11 mouse cellular contexts compared by ENCODE assay signal in the genomic region with DNA sequence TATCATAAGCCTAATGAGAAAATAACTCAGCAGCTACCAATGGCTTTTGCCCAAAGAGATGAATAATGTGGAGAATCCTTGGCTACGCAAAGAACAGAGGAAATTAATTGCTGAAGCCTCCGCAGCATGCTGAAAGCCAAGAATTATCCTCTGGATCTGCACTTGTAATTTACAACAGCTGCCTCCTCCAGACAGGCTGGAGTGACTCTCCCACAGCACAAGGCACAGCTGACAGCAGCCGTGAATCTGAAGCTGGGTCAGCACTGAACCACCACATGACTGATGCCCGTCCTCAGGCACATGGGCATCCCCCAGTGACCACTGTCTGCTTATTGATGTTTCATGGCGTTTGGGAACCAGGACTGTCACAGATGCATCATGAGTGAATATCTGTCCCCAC.
A peak's percentile ranks its signal among the peaks of the same experiment; 100 is the strongest.
DNase-seq lines count a peak whose midpoint lies in the region; ATAC-seq and TF ChIP-seq lines count a peak whose summit lies in the region.
"Had no signal": no experiment of that assay in that cellular context is flagged by ENCODE, and none has a peak within 500 bp of the region (broad histone marks: within the 10 kb centered on the region; RNA-seq: fewer than 3 reads in every experiment).

No protein-coding gene starts in this region.

- H3K27me3 ChIP-seq in hindbrain, postnatal 0 days (ENCODE audit: insufficient read depth, low read length) = no peaks in the 10 kb centered on the region
- H3K27me3 ChIP-seq: liver, embryonic 13.5 days had no signal

- WGBS in hindbrain, postnatal 0 days = 40% methylated on average over 5 of the region's 5 CpGs

- no peak overlapping the region for H3K9ac ChIP-seq in hindbrain, postnatal 0 days (replicated peaks; ENCODE audit: low read length)
- H3K9ac ChIP-seq: liver, embryonic 13.5 days had no signal

- no peak for TF ChIP-seq CTCF in hindbrain, postnatal 0 days (IDR thresholded peaks at IDR 0.05; ENCODE audit: low read depth)

- H3K36me3 ChIP-seq in hindbrain, postnatal 0 days (ENCODE audit: insufficient read depth, low read length) = no peaks in the 10 kb centered on the region
- H3K36me3 ChIP-seq: G1E; liver, embryonic 13.5 days had no signal

- no peak overlapping the region for H3K4me2 ChIP-seq in hindbrain, postnatal 0 days (ENCODE audit: low read depth, low read length)
- H3K4me2 ChIP-seq: liver, embryonic 13.5 days had no signal

- no peak overlapping the region for H3K4me3 ChIP-seq in hindbrain, postnatal 0 days (ENCODE audit: low read length)
- H3K4me3 ChIP-seq: liver, embryonic 13.5 days had no signal

- no peaks in the 10 kb centered on the region for H3K4me1 ChIP-seq in hindbrain, postnatal 0 days (ENCODE audit: insufficient read depth, low read length)
- H3K4me1 ChIP-seq: liver, embryonic 13.5 days had no signal

- no peak overlapping the region for H3K27ac ChIP-seq in hindbrain, postnatal 0 days
- H3K27ac ChIP-seq: liver, embryonic 13.5 days had no signal

- H3K9me3 ChIP-seq in hindbrain, postnatal 0 days (ENCODE audit: low read length) = no peaks in the 10 kb centered on the region
- H3K9me3 ChIP-seq: G1E; liver, embryonic 13.5 days had no signal

- peak; percentile 61 for ATAC-seq in hindbrain, postnatal 0 days

- peak; percentile 41 for DNase-seq in kidney, postnatal 10 days
- no peak for DNase-seq in kidney, postnatal 36 days
- DNase-seq in right cerebral cortex, adult 18-20 months = peak; percentile 48
- no peak for DNase-seq in right cerebral cortex, postnatal 25 days
- DNase-seq in hindbrain, postnatal 0 days (ENCODE audit: low spot score) = peak; percentile 33
- peak; percentile 73 for DNase-seq in retina, postnatal 1 day
- no peak for DNase-seq in ovary, adult 18-20 months (ENCODE audit: low spot score)
- DNase-seq: adrenal gland, postnatal 14 days; cerebellum, postnatal 14 days; liver, embryonic 13.5 days had no signal

Comparison
In these comparisons a context has a peak if more than half of its experiments do, and no peak if none do; other contexts are left out.
1. DNase-seq: peak in kidney, postnatal 10 days (single experiment), right cerebral cortex, adult 18-20 months (single experiment), hindbrain, postnatal 0 days (single experiment) and retina, postnatal 1 day (single experiment); none in kidney, postnatal 36 days (0 of 2), right cerebral cortex, postnatal 25 days (single experiment) and ovary, adult 18-20 months (single experiment).